Mouse (Mus musculus) heart, embryonic 16.5 days (tissue): ENCODE measurements around the gene Gm9918. TPM values are rescaled to one million over a fixed set of nuclear protein-coding genes. Genes with fewer than 3 reads are reported as not detected.

Source experiments
- ATAC-seq: fragments of 200-750 bp; cut with Nextera tagmentation; replicated peaks from 2 replicates; pipeline ENCODE4 v1.8.0; 2017; ENCODE audit warnings: moderate number of reproducible peaks; ENCODE audit not compliant: insufficient read depth, low FRiP score; ENCODE audit errors: extremely low read depth
- H3K27ac ChIP-seq: fragments of 300-500 bp; sonication (generic); 2 replicates; pipeline ENCODE4 v1.5.1; 2014; ENCODE audit warnings: mild to moderate bottlenecking, low read length, control low read depth, moderate library complexity
- H3K27me3 ChIP-seq: fragments of 300-500 bp; sonication (generic); 2 replicates; pipeline ENCODE4 v1.6.1; 2014; ENCODE audit warnings: low read length, mixed read lengths; ENCODE audit not compliant: control insufficient read depth, insufficient read depth
- H3K36me3 ChIP-seq: fragments of 300-500 bp; sonication (generic); 2 replicates; pipeline ENCODE4 v1.6.1; 2014; ENCODE audit not compliant: control insufficient read depth, insufficient read depth
- H3K4me1 ChIP-seq: fragments of 300-500 bp; sonication (generic); 2 replicates; pipeline ENCODE4 v1.6.1; 2014; ENCODE audit warnings: low read length, mixed read lengths; ENCODE audit not compliant: control insufficient read depth, insufficient read depth
- H3K4me2 ChIP-seq: fragments of 300-500 bp; sonication (generic); 2 replicates; pipeline ENCODE4 v1.6.1; 2014; ENCODE audit warnings: low read depth, mild to moderate bottlenecking, control low read depth, low read length
- H3K4me3 ChIP-seq: fragments of 300-500 bp; sonication (generic); 2 replicates; pipeline ENCODE4 v1.5.1; 2014; ENCODE audit warnings: mild to moderate bottlenecking, control low read depth, low read length
- H3K9ac ChIP-seq: fragments of 300-500 bp; sonication (generic); 2 replicates; pipeline ENCODE4 v1.6.1; 2014; ENCODE audit warnings: low read length, control low read depth
- H3K9me3 ChIP-seq: fragments of 300-500 bp; sonication (generic); replicated peaks from 2 replicates; pipeline ENCODE4 v1.6.1; 2016; ENCODE audit warnings: low read length; ENCODE audit not compliant: control insufficient read depth
- WGBS: fragments of 180-500 bp; shearing (Covaris S2); extraction: QIAGEN DNeasy Blood & Tissue Kit; methylation state at CpG from one replicate; pipeline ENCODE4 v1.1.7; 2014; 5-methylcytosine and 5-hydroxymethylcytosine counted together
- polyA plus RNA-seq: library from polyadenylated mRNA; unstranded; fragments of >200 nt; fragmentation: Nextera tagmentation; extraction: Ambion mirVana; gene quantifications from 2 replicates; pipeline ENCODE4 v1.2.1, GENCODE M21; 2015

Gene Gm9918
- polyA plus RNA-seq, 1 experiment from 2014 or later = 0.12 TPM

GRCm38 (mm10) chr15:102249967-102250366 lies 20.4 kb upstream of the Gm9918 start:
- Histone ChIP-seq H3K36me3 (no peaks in the 10 kb centered on the region), H3K27ac (peak overlapping the region; percentile 40), H3K4me1 (peaks cover 19% of the 10 kb centered on the region), H3K9me3 (no peaks in the 10 kb centered on the region), H3K27me3 (peaks cover 31% of the 10 kb centered on the region), H3K4me2 (peak overlapping the region; percentile 93; the same call in 1 of the 2 replicates), H3K4me3 (no peak overlapping the region), H3K9ac (peak overlapping the region; percentile 1; the same call in 1 of the 2 replicates)
- 54% methylated on average over 9 of the region's 9 CpGs for WGBS
- no peak for ATAC-seq

- 69% methylated on average over 5 of the region's 5 CpGs for WGBS
- no peak overlapping the region for H3K4me2 ChIP-seq
- no peaks in the 10 kb centered on the region for H3K36me3 ChIP-seq
- no peak overlapping the region for H3K4me3 ChIP-seq
- H3K27ac ChIP-seq = no peak overlapping the region
- H3K9me3 ChIP-seq = no peaks in the 10 kb centered on the region
- H3K4me1 ChIP-seq = peaks cover 18% of the 10 kb centered on the region
- no peak for ATAC-seq
- no peak overlapping the region for H3K9ac ChIP-seq
- H3K27me3 ChIP-seq = peaks cover 37% of the 10 kb centered on the region
Observed at GRCm38 (mm10) chr15:102250521-102250920, 19.8 kb upstream of the Gm9918 start.

- Histone ChIP-seq H3K4me3 (0 out of 2 replicates have a peak overlapping the region, but pooled peaks have one; percentile 1), H3K4me2 (peak overlapping the region; percentile 29), H3K4me1 (peaks cover 8% of the 10 kb centered on the region), H3K27me3 (peaks cover 54% of the 10 kb centered on the region), H3K9me3 (no peaks in the 10 kb centered on the region), H3K36me3 (no peaks in the 10 kb centered on the region), H3K9ac (no peak overlapping the region), H3K27ac (no peak overlapping the region)
- no peak; the same call in 1 of the 2 replicates for ATAC-seq
- WGBS = 41% methylated on average over 14 of the region's 14 CpGs
Observed at GRCm38 (mm10) chr15:102255547-102256255, 14.7 kb upstream of the Gm9918 start.

GRCm38 (mm10) chr15:102256431-102257201 lies 13.7 kb upstream of the Gm9918 start:
- H3K4me2 ChIP-seq = peak overlapping the region; percentile 76
- peak overlapping the region; percentile 55 for H3K27ac ChIP-seq
- peak overlapping the region; percentile 66 for H3K4me3 ChIP-seq
- no peaks in the 10 kb centered on the region for H3K36me3 ChIP-seq
- WGBS = 10% methylated on average over 22 of the region's 22 CpGs
- H3K27me3 ChIP-seq = peaks cover 52% of the 10 kb centered on the region
- peak overlapping the region; percentile 74 for H3K9ac ChIP-seq
- no peaks in the 10 kb centered on the region for H3K9me3 ChIP-seq
- peaks cover 8% of the 10 kb centered on the region for H3K4me1 ChIP-seq
- no peak for ATAC-seq

GRCm38 (mm10) chr15:102257202-102258075 lies 12.9 kb upstream of the Gm9918 start, which contains the start of gene Rarg:
Gene Rarg (minus strand): TSS chr15:102257517.
- Histone ChIP-seq H3K4me1 (peaks cover 8% of the 10 kb centered on the region), H3K9ac (peak within 1 kb of the TSS; percentile 74), H3K36me3 (no peaks in the 10 kb centered on the region), H3K9me3 (no peaks in the 10 kb centered on the region), H3K27me3 (peaks cover 49% of the 10 kb centered on the region), H3K4me2 (peak within 1 kb of the TSS; percentile 76), H3K4me3 (peak within 1 kb of the TSS; percentile 66), H3K27ac (peak within 1 kb of the TSS; percentile 55)
- peak; percentile 62 for ATAC-seq
- 2% methylated on average over 37 of the region's 46 CpGs for WGBS

GRCm38 (mm10) chr15:102258076-102258470 lies 12.3 kb upstream of the Gm9918 start:
- Histone ChIP-seq H3K4me1 (peaks cover 8% of the 10 kb centered on the region), H3K36me3 (no peaks in the 10 kb centered on the region), H3K9ac (no peak overlapping the region), H3K27me3 (peaks cover 44% of the 10 kb centered on the region), H3K9me3 (no peaks in the 10 kb centered on the region), H3K4me3 (no peak overlapping the region), H3K27ac (peak overlapping the region; percentile 14; the same call in 1 of the 2 replicates), H3K4me2 (peak overlapping the region; percentile 76)
- WGBS = 16% methylated on average over 12 of the region's 12 CpGs
- ATAC-seq = no peak

GRCm38 (mm10) chr15:102258581-102259253 lies 11.6 kb upstream of the Gm9918 start:
- Histone ChIP-seq H3K9ac (no peak overlapping the region), H3K27me3 (peaks cover 44% of the 10 kb centered on the region), H3K4me2 (no peak overlapping the region), H3K4me1 (peaks cover 8% of the 10 kb centered on the region), H3K9me3 (no peaks in the 10 kb centered on the region), H3K36me3 (no peaks in the 10 kb centered on the region), H3K4me3 (no peak overlapping the region), H3K27ac (no peak overlapping the region)
- WGBS = 22% methylated on average over 11 of the region's 11 CpGs
- ATAC-seq = no peak

- ATAC-seq = no peak; the same call in 1 of the 2 replicates
- no peak overlapping the region for H3K9ac ChIP-seq
- peaks cover 6% of the 10 kb centered on the region for H3K4me1 ChIP-seq
- H3K4me2 ChIP-seq = no peak overlapping the region
- 42% methylated on average over 7 of the region's 7 CpGs for WGBS
- H3K36me3 ChIP-seq = no peaks in the 10 kb centered on the region
- H3K9me3 ChIP-seq = no peaks in the 10 kb centered on the region
- peaks cover 13% of the 10 kb centered on the region for H3K27me3 ChIP-seq
- H3K27ac ChIP-seq = no peak overlapping the region
- no peak overlapping the region for H3K4me3 ChIP-seq
Observed at GRCm38 (mm10) chr15:102262582-102262981, 7.8 kb upstream of the Gm9918 start.
